Mouse (Mus musculus) forebrain, embryonic 16.5 days (tissue): ENCODE results near the gene Olfr1282. TPM values are rescaled to one million over a fixed set of nuclear protein-coding genes. Genes with fewer than 3 reads are reported as not detected.
"Not testable (repeated sequence)": the region's sequence is repeated elsewhere in the genome, so short reads cannot be mapped to it uniquely, and the experiment has no call there.

Experiments
- ATAC-seq: fragments of 200-750 bp; cut with Nextera tagmentation; 2 replicates; pipeline ENCODE4 v1.8.0; 2017; ENCODE audit warnings: mild to moderate bottlenecking, moderate library complexity
- H3K27ac ChIP-seq: fragments of 300-500 bp; sonication (generic); 2 replicates; pipeline ENCODE4 v1.5.1; 2014; ENCODE audit warnings: low read length, control low read depth
- H3K27me3 ChIP-seq: fragments of 300-500 bp; sonication (generic); replicated peaks from 2 replicates; pipeline ENCODE4 v1.6.1; 2014; ENCODE audit warnings: low read length; ENCODE audit not compliant: control insufficient read depth, insufficient read depth
- H3K36me3 ChIP-seq: fragments of 300-500 bp; sonication (generic); 2 replicates; pipeline ENCODE4 v1.6.1; 2014; ENCODE audit not compliant: control insufficient read depth, insufficient read depth
- H3K4me1 ChIP-seq: fragments of 300-500 bp; sonication (generic); replicated peaks from 2 replicates; pipeline ENCODE4 v1.6.1; 2014; ENCODE audit warnings: low read length; ENCODE audit not compliant: control insufficient read depth, insufficient read depth
- H3K4me2 ChIP-seq: fragments of 300-500 bp; sonication (generic); 2 replicates; pipeline ENCODE4 v1.6.1; 2014; ENCODE audit warnings: mild to moderate bottlenecking, low read length, control low read depth
- H3K4me3 ChIP-seq: fragments of 300-500 bp; sonication (generic); replicated peaks from 2 replicates; pipeline ENCODE4 v1.5.1; 2014; ENCODE audit warnings: mild to moderate bottlenecking, low read length, control low read depth
- H3K9ac ChIP-seq: fragments of 300-500 bp; sonication (generic); replicated peaks from 2 replicates; pipeline ENCODE4 v1.6.1; 2014; ENCODE audit warnings: low read depth, low read length, control low read depth
- H3K9me3 ChIP-seq: fragments of 300-500 bp; sonication (generic); 2 replicates; pipeline ENCODE4 v1.6.1; 2016; ENCODE audit warnings: low read length; ENCODE audit not compliant: control insufficient read depth
- WGBS: fragments of 180-500 bp; shearing (Covaris S2); extraction: QIAGEN DNeasy Blood & Tissue Kit; methylation state at CpG from one replicate; pipeline ENCODE4 v1.1.7; 2014; 5-methylcytosine and 5-hydroxymethylcytosine counted together
- polyA plus RNA-seq: library from polyadenylated mRNA; unstranded; fragments of >200 nt; fragmentation: Nextera tagmentation; extraction: Ambion mirVana; gene quantifications from 2 replicates; pipeline ENCODE4 v1.2.1, GENCODE M21; 2015

Gene Olfr1282
- polyA plus RNA-seq, result not detected in 2 replicates

GRCm38 (mm10) chr2:111335976-111336375, at the start of gene Olfr1282:
Gene Olfr1282 (minus strand): TSS chr2:111336076.
- no peak for ATAC-seq
- H3K27ac ChIP-seq, result no peak within 1 kb of the TSS
- WGBS, result 81% methylated on average over 2 of the region's 2 CpGs
- no peak within 1 kb of the TSS for H3K9ac ChIP-seq
- no peaks in the 10 kb centered on the region for H3K9me3 ChIP-seq
- no peaks in the 10 kb centered on the region for H3K27me3 ChIP-seq
- H3K4me1 ChIP-seq, result no peaks in the 10 kb centered on the region
- no peak within 1 kb of the TSS for H3K4me2 ChIP-seq
- H3K4me3 ChIP-seq, result no peak within 1 kb of the TSS
- no peaks in the 10 kb centered on the region for H3K36me3 ChIP-seq

- H3K27ac ChIP-seq, result no peak within 1 kb of the TSS
- H3K36me3 ChIP-seq, result no peaks in the 10 kb centered on the region
- WGBS, result 83% methylated on average over 1 of the region's 1 CpGs
- no peaks in the 10 kb centered on the region for H3K9me3 ChIP-seq
- H3K27me3 ChIP-seq, result no peaks in the 10 kb centered on the region
- no peak within 1 kb of the TSS for H3K4me2 ChIP-seq
- ATAC-seq, result no peak
- H3K4me1 ChIP-seq, result no peaks in the 10 kb centered on the region
- no peak within 1 kb of the TSS for H3K4me3 ChIP-seq
- H3K9ac ChIP-seq, result no peak within 1 kb of the TSS
These were observed 39.3 kb upstream of the Olfr1282 start, which contains the start of gene Olfr1284 for GRCm38 (mm10) chr2:111375222-111375621. Gene Olfr1284 (plus strand): TSS chr2:111375522.

DNA sequence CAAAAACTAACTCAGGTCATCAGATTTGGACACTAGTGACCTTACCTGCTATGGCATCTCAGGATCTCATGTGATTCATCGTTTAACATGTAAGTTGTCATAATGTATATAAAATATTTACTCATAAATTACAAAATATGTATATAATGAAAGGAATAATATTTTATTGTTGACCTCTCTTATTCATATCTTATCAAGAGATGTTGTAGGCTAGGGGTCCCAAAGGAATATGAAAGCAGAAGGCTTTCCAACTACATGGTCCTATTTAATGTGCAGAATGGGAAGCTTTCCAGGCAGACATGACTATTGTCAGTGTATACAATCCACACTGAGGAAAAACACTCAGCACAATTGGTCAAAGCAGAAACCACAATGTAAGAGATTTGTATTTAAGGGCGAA, 30.6 kb upstream of the Olfr1282 start, which contains the start of gene Olfr1283:
Gene Olfr1283 (plus strand): TSS at position 301 of the 400 bp plus-strand sequence.
- Histone ChIP-seq H3K4me3 (no peak within 1 kb of the TSS), H3K36me3 (no peaks in the 10 kb centered on the region), H3K27me3 (no peaks in the 10 kb centered on the region), H3K4me2 (no peak within 1 kb of the TSS), H3K9me3 (no peaks in the 10 kb centered on the region), H3K27ac (no peak within 1 kb of the TSS), H3K9ac (no peak within 1 kb of the TSS), H3K4me1 (no peaks in the 10 kb centered on the region)
- no peak for ATAC-seq
- WGBS, result 82% methylated on average over 2 of the region's 2 CpGs

DNA sequence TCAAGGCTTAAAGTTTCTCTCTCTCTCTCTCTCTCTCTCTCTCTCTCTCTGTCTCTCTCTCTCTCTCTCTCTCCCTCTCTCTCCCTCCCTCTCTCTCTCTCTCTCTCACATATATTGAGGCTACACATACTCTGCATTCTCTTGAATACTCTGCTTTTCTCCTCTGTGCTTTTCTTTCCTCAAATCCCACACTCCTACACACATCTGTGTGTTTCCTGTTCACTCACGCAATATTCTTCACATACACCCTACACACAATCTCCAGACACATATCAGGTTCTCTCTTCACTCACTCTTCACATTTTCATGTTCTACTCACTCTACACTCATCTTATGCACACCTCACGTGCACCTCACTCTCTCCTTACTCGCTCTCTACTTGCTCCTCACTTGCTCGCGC, 2.2 kb downstream of the Olfr1282 start:
- ATAC-seq, H3K36me3 ChIP-seq, H3K27me3 ChIP-seq, H3K4me3 ChIP-seq, H3K4me2 ChIP-seq, H3K9ac ChIP-seq, H3K9me3 ChIP-seq, H3K27ac ChIP-seq, H3K4me1 ChIP-seq: not testable (repeated sequence)
- WGBS, result 89% methylated on average over 5 of the region's 5 CpGs

DNA sequence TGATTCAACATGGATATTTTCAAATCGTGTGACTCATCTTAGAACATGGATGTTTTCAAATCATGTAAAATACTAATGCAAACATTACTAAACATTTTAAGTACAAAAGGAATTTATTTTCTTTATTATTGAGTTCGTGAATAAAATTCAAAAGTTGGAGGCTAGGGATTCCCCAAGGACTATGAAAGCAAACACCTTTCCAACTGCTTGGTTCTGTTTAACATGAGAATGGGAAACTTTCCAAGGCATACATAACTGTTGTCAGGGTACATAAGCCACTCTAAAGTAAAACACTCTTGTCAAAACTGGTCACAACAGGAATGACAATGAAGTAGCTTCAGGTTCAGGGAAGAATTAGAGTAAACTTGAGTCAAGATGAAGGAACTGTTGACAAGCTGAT, 9.7 kb downstream of the Olfr1282 start, which contains the start of gene Olfr1281:
Gene Olfr1281 (plus strand): TSS at position 301 of the 400 bp plus-strand sequence.
- Histone ChIP-seq H3K4me2 (no peak within 1 kb of the TSS), H3K27ac (no peak within 1 kb of the TSS), H3K4me3 (no peak within 1 kb of the TSS), H3K9ac (no peak within 1 kb of the TSS), H3K4me1 (no peaks in the 10 kb centered on the region), H3K27me3 (no peaks in the 10 kb centered on the region), H3K9me3 (no peaks in the 10 kb centered on the region), H3K36me3 (no peaks in the 10 kb centered on the region)
- 76% methylated on average over 2 of the region's 2 CpGs for WGBS
- no peak for ATAC-seq

- Histone ChIP-seq H3K27me3 (no peaks in the 10 kb centered on the region), H3K27ac (no peak within 1 kb of the TSS), H3K4me3 (no peak within 1 kb of the TSS), H3K9me3 (no peaks in the 10 kb centered on the region), H3K9ac (no peak within 1 kb of the TSS), H3K4me1 (no peaks in the 10 kb centered on the region), H3K36me3 (no peaks in the 10 kb centered on the region), H3K4me2 (no peak within 1 kb of the TSS)
- ATAC-seq, result no peak
These were observed 22.2 kb downstream of the Olfr1282 start, which contains the start of gene Olfr1280 for GRCm38 (mm10) chr2:111313717-111314116. Gene Olfr1280 (plus strand): TSS chr2:111314017.

DNA sequence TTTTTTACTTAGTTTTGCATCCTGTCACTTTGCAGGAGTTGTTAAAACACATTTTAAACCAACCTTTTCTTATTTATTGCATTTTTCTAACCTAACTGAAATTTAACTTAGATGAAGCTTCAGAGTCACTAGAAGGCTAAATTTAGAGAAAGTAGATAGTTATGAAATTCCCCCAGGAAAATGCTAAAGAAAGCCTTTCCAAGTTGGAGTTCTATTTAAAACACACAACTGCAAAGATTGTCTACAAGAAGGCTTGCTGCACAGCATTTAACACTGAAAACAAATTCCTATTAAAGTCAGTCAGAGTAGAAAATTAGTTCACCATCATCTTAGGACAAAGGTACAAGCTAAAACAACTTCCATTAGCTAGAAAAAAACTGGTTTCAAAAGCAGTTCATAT, 35.5 kb downstream of the Olfr1282 start, which contains the start of gene Olfr1279:
Gene Olfr1279 (plus strand): TSS at position 262 of the 400 bp plus-strand sequence.
- no peak for ATAC-seq

GRCm38 (mm10) chr2:111298541-111298940, 37.3 kb downstream of the Olfr1282 start:
- H3K4me3 ChIP-seq, result no peak overlapping the region
- no peaks in the 10 kb centered on the region for H3K36me3 ChIP-seq
- no peak overlapping the region for H3K9ac ChIP-seq
- H3K27ac ChIP-seq, result no peak overlapping the region
- H3K9me3 ChIP-seq, result no peaks in the 10 kb centered on the region
- no peaks in the 10 kb centered on the region for H3K27me3 ChIP-seq
- H3K4me2 ChIP-seq, result no peak overlapping the region
- ATAC-seq, result no peak
- no peaks in the 10 kb centered on the region for H3K4me1 ChIP-seq

More for the DNA sequence above, 35.5 kb downstream of the Olfr1282 start, which contains the start of gene Olfr1279:
- H3K4me3 ChIP-seq, result no peak within 1 kb of the TSS
- H3K36me3 ChIP-seq, result no peaks in the 10 kb centered on the region
- H3K27ac ChIP-seq, result no peak within 1 kb of the TSS
- no peaks in the 10 kb centered on the region for H3K9me3 ChIP-seq
- no peaks in the 10 kb centered on the region for H3K27me3 ChIP-seq
- no peaks in the 10 kb centered on the region for H3K4me1 ChIP-seq
- H3K4me2 ChIP-seq, result no peak within 1 kb of the TSS
- H3K9ac ChIP-seq, result no peak within 1 kb of the TSS

- no peak within 1 kb of the TSS for H3K27ac ChIP-seq
- no peak within 1 kb of the TSS for H3K4me2 ChIP-seq
- no peak within 1 kb of the TSS for H3K9ac ChIP-seq
- no peaks in the 10 kb centered on the region for H3K36me3 ChIP-seq
- ATAC-seq, result no peak
- H3K4me3 ChIP-seq, result no peak within 1 kb of the TSS
- H3K4me1 ChIP-seq, result no peaks in the 10 kb centered on the region
- no peaks in the 10 kb centered on the region for H3K27me3 ChIP-seq
- H3K9me3 ChIP-seq, result no peaks in the 10 kb centered on the region
These were observed 46.0 kb downstream of the Olfr1282 start, which contains the start of gene Olfr1278 for GRCm38 (mm10) chr2:111289836-111290235. Gene Olfr1278 (plus strand): TSS chr2:111290136.
